Mouse (Mus musculus): ENCODE measurements around the gene Prom1. TPM values are rescaled to one million over a fixed set of nuclear protein-coding genes. Genes with fewer than 3 reads are reported as not detected.

The Prom1 gene
- polyA plus RNA-seq, 1 experiment from 2014 or later = 23.0 TPM

GRCm38 (mm10) chr5:43996162-43996561 lies 105.7 kb downstream of the Prom1 start:
- no peaks in the 10 kb centered on the region for H3K27me3 ChIP-seq (replicated peaks; ENCODE audit: control insufficient read depth, insufficient read depth, low read length)
- ATAC-seq (replicated peaks; ENCODE audit: low FRiP score) = no peak
- WGBS = 44% methylated on average over 4 of the region's 4 CpGs
- no peaks in the 10 kb centered on the region for H3K4me1 ChIP-seq (replicated peaks; ENCODE audit: control insufficient read depth, insufficient read depth, low read length)
- DNase-seq (ENCODE audit: low spot score) = no peak
- no peak overlapping the region for H3K4me3 ChIP-seq (ENCODE audit: low read depth, low read length)
- H3K27ac ChIP-seq (ENCODE audit: low read depth, low read length) = no peak overlapping the region
- no peaks in the 10 kb centered on the region for H3K9me3 ChIP-seq (ENCODE audit: control insufficient read depth, low read length)
- H3K4me2 ChIP-seq = no peak overlapping the region
- no peak overlapping the region for H3K9ac ChIP-seq (ENCODE audit: low read depth, low read length)
- no peaks in the 10 kb centered on the region for H3K36me3 ChIP-seq (ENCODE audit: control insufficient read depth, insufficient read depth, low read length)

DNA sequence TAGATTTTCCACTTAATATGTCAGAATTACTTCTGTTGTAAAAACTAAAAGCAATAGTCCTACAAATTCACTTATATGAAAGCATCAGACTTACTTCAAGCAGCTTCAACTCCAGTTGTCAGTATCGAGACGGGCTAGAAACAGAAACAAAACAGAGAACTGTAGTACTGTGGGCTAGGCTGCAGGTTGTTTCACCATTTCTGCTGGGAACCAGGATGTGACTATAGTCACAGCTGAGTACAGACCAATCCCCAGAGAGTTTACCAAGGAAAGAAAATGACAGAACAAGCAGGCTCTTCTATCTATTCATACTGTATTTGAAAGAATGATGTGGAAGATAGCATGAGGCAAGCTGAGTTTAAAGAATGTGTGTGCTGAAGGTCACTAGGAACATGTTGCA lies 106.9 kb downstream of the Prom1 start:
- no peaks in the 10 kb centered on the region for H3K27me3 ChIP-seq (replicated peaks; ENCODE audit: control insufficient read depth, insufficient read depth, low read length)
- H3K4me3 ChIP-seq (ENCODE audit: low read depth, low read length) = no peak overlapping the region
- ATAC-seq (replicated peaks; ENCODE audit: low FRiP score) (no peak), DNase-seq (ENCODE audit: low spot score) (no peak)
- no peaks in the 10 kb centered on the region for H3K4me1 ChIP-seq (replicated peaks; ENCODE audit: control insufficient read depth, insufficient read depth, low read length)
- H3K36me3 ChIP-seq (ENCODE audit: control insufficient read depth, insufficient read depth, low read length) = no peaks in the 10 kb centered on the region
- no peak overlapping the region for H3K9ac ChIP-seq (ENCODE audit: low read depth, low read length)
- no peak overlapping the region for H3K4me2 ChIP-seq
- H3K27ac ChIP-seq (ENCODE audit: low read depth, low read length) = no peak overlapping the region
- 76% methylated on average over 2 of the region's 2 CpGs for WGBS
- H3K9me3 ChIP-seq (ENCODE audit: control insufficient read depth, low read length) = no peaks in the 10 kb centered on the region

DNA sequence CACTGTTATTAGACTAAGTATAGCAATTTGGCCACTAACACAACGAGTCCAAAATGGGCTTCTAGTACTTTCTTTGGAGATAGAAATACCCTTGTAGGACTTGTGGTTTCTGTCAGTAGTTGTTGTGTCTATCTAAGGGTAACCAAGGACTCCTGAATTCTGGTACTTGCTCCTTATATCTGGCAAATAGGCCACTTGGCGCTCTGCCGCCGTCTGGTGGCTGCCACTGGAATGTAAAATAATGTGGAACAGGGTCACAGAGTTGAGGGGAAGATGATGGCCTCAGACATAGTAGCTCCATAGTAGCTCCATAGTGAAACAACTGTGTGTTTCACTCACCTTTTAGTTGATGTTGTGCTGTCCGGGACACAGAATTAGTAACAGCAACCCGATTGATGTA lies 111.5 kb downstream of the Prom1 start:
- Histone ChIP-seq H3K9me3 (ENCODE audit: control insufficient read depth, low read length) (no peaks in the 10 kb centered on the region), H3K36me3 (ENCODE audit: control insufficient read depth, insufficient read depth, low read length) (no peaks in the 10 kb centered on the region), H3K4me2 (no peak overlapping the region), H3K4me3 (ENCODE audit: low read depth, low read length) (no peak overlapping the region), H3K27ac (ENCODE audit: low read depth, low read length) (no peak overlapping the region), H3K27me3 (replicated peaks; ENCODE audit: control insufficient read depth, insufficient read depth, low read length) (no peaks in the 10 kb centered on the region), H3K4me1 (replicated peaks; ENCODE audit: control insufficient read depth, insufficient read depth, low read length) (no peaks in the 10 kb centered on the region), H3K9ac (ENCODE audit: low read depth, low read length) (no peak overlapping the region)
- no peak for ATAC-seq (replicated peaks; ENCODE audit: low FRiP score)
- DNase-seq (ENCODE audit: low spot score) = no peak
- 48% methylated on average over 6 of the region's 6 CpGs for WGBS

DNA sequence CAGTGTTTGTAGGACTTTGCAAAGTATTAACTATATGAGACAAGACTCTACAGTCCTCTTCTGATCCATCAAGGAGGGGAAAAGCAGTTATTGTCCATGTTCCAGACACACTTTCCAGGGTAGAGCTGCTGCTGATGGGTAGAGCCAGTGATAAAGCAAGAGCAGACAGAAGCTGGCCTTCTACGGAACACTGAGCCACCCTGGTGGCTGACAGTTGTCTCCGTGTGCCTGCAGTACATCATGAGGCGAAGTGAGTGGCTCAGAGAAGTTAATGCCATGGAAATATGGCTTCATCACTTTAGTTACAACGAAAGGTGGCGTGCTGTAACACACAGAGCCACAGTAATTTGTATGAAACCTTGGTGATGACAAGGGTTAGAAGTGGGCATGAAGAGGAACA lies 112.8 kb downstream of the Prom1 start:
- Histone ChIP-seq H3K9ac (ENCODE audit: low read depth, low read length) (no peak overlapping the region), H3K9me3 (ENCODE audit: control insufficient read depth, low read length) (no peaks in the 10 kb centered on the region), H3K4me1 (replicated peaks; ENCODE audit: control insufficient read depth, insufficient read depth, low read length) (no peaks in the 10 kb centered on the region), H3K27ac (ENCODE audit: low read depth, low read length) (no peak overlapping the region), H3K27me3 (replicated peaks; ENCODE audit: control insufficient read depth, insufficient read depth, low read length) (no peaks in the 10 kb centered on the region), H3K4me2 (no peak overlapping the region), H3K4me3 (ENCODE audit: low read depth, low read length) (no peak overlapping the region), H3K36me3 (ENCODE audit: control insufficient read depth, insufficient read depth, low read length) (no peaks in the 10 kb centered on the region)
- 68% methylated on average over 5 of the region's 5 CpGs for WGBS
- no peak for ATAC-seq (replicated peaks; ENCODE audit: low FRiP score)
- DNase-seq (ENCODE audit: low spot score) = no peak

DNA sequence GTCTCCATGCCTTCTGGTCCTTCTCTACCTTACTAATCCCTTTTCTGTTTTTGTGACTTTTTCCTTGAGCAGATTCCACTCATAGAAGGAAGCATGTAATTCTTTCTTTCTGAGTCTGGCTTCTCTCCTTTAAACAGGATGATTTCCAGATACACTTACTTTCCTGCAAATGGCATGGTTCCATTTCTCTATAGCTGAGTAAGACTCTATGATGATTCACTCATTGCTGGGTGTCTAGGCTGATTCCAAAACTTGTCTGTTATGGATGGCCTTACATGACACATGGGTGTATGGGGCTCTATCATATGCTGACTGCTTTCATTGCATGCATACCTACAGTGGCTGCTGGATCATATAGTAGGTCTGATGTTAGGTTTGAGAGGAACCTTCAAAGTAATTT lies 115.6 kb downstream of the Prom1 start:
- DNase-seq (ENCODE audit: low spot score) (no peak), ATAC-seq (replicated peaks; ENCODE audit: low FRiP score) (no peak)
- no peak overlapping the region for H3K4me3 ChIP-seq (ENCODE audit: low read depth, low read length)
- H3K27me3 ChIP-seq (replicated peaks; ENCODE audit: control insufficient read depth, insufficient read depth, low read length) = no peaks in the 10 kb centered on the region
- H3K4me1 ChIP-seq (replicated peaks; ENCODE audit: control insufficient read depth, insufficient read depth, low read length) = no peaks in the 10 kb centered on the region
- no peak overlapping the region for H3K27ac ChIP-seq (ENCODE audit: low read depth, low read length)
- H3K9me3 ChIP-seq (ENCODE audit: control insufficient read depth, low read length) = no peaks in the 10 kb centered on the region
- no peak overlapping the region for H3K9ac ChIP-seq (ENCODE audit: low read depth, low read length)
- H3K4me2 ChIP-seq = no peak overlapping the region
- H3K36me3 ChIP-seq (ENCODE audit: control insufficient read depth, insufficient read depth, low read length) = no peaks in the 10 kb centered on the region

DNA sequence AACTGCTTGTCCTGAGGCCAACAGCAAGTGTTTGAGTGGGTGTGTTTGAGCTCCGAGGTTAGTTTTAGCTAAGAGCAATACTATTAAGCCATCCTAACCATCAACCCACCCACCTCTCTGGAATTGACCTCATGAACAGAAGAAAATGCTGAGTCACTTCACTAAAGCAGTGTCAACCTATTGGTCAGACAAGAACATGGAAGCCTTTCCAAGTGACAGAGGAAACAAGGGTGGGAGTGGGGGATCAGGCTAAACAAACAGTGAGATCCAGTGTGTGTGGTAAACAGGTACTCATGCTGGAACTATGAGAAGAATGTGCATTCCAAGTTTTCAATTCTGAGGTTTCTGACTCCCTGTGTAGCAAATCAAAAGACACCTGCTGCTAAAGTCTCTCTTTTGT lies 118.9 kb downstream of the Prom1 start:
- H3K27me3 ChIP-seq (replicated peaks; ENCODE audit: control insufficient read depth, insufficient read depth, low read length) = no peaks in the 10 kb centered on the region
- no peak for ATAC-seq (replicated peaks; ENCODE audit: low FRiP score)
- 66% methylated on average over 1 of the region's 1 CpGs for WGBS
- DNase-seq (ENCODE audit: low spot score) = no peak
- no peak overlapping the region for H3K9ac ChIP-seq (ENCODE audit: low read depth, low read length)
- no peaks in the 10 kb centered on the region for H3K36me3 ChIP-seq (ENCODE audit: control insufficient read depth, insufficient read depth, low read length)
- no peak overlapping the region for H3K4me2 ChIP-seq
- no peak overlapping the region for H3K27ac ChIP-seq (ENCODE audit: low read depth, low read length)
- H3K4me1 ChIP-seq (replicated peaks; ENCODE audit: control insufficient read depth, insufficient read depth, low read length) = no peaks in the 10 kb centered on the region
- H3K9me3 ChIP-seq (ENCODE audit: control insufficient read depth, low read length) = no peaks in the 10 kb centered on the region
- H3K4me3 ChIP-seq (ENCODE audit: low read depth, low read length) = no peak overlapping the region

- ATAC-seq (replicated peaks; ENCODE audit: low FRiP score) (no peak), DNase-seq (ENCODE audit: low spot score) (no peak)
- Histone ChIP-seq H3K4me3 (ENCODE audit: low read depth, low read length) (no peak within 1 kb of the TSS), H3K9ac (ENCODE audit: low read depth, low read length) (no peak within 1 kb of the TSS), H3K27ac (ENCODE audit: low read depth, low read length) (no peak within 1 kb of the TSS), H3K4me1 (replicated peaks; ENCODE audit: control insufficient read depth, insufficient read depth, low read length) (no peaks in the 10 kb centered on the region), H3K9me3 (ENCODE audit: control insufficient read depth, low read length) (no peaks in the 10 kb centered on the region), H3K27me3 (replicated peaks; ENCODE audit: control insufficient read depth, insufficient read depth, low read length) (no peaks in the 10 kb centered on the region), H3K36me3 (ENCODE audit: control insufficient read depth, insufficient read depth, low read length) (no peaks in the 10 kb centered on the region), H3K4me2 (no peak within 1 kb of the TSS)
- 54% methylated on average over 4 of the region's 4 CpGs for WGBS
Observed at GRCm38 (mm10) chr5:43981620-43982019, 120.2 kb downstream of the Prom1 start, which contains the start of gene Fgfbp1. Gene Fgfbp1 (minus strand): TSS chr5:43981779.

- H3K4me1 ChIP-seq (replicated peaks; ENCODE audit: control insufficient read depth, insufficient read depth, low read length) = no peaks in the 10 kb centered on the region
- WGBS = 62% methylated on average over 2 of the region's 2 CpGs
- no peak overlapping the region for H3K27ac ChIP-seq (ENCODE audit: low read depth, low read length)
- no peak overlapping the region for H3K4me2 ChIP-seq
- no peak for ATAC-seq (replicated peaks; ENCODE audit: low FRiP score)
- no peaks in the 10 kb centered on the region for H3K36me3 ChIP-seq (ENCODE audit: control insufficient read depth, insufficient read depth, low read length)
- no peak overlapping the region for H3K4me3 ChIP-seq (ENCODE audit: low read depth, low read length)
- no peak overlapping the region for H3K9ac ChIP-seq (ENCODE audit: low read depth, low read length)
- no peak for DNase-seq (ENCODE audit: low spot score)
- H3K9me3 ChIP-seq (ENCODE audit: control insufficient read depth, low read length) = no peaks in the 10 kb centered on the region
- no peaks in the 10 kb centered on the region for H3K27me3 ChIP-seq (replicated peaks; ENCODE audit: control insufficient read depth, insufficient read depth, low read length)
Observed at GRCm38 (mm10) chr5:43980397-43980796, 121.4 kb downstream of the Prom1 start.

DNA sequence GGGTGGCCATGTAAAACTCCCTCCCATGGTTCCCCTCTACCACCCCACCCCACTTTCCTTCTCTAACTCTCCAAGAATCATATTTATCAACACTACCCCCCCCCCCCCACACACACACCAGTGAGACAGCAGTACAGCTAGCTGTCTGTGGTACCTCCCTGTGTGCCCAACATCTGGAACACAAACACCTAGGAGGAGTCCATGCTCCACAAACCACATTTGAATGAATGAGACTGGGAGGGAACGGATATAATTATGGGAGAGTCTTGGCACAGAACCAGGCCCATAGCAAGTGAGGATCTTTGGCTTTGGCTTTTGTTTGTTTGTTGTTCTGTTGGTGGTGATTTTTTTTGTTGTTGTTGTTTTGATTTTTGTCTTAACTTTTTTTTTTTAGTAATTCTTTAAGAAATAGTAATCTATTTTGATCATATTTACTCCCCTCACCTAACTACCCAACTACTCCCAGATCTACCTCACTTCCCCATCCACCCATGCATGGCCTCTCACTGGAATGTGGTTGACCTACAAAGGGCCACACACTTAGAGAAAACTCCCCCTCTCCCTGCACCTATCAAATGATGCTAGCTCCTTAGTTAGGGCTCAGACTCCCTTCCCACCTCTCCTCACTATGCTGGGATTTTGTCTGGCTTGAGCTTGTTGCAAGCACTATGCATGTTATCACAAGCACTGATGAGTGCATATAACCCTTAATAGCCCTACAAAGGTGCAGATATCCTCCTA lies 124.8 kb downstream of the Prom1 start:
- H3K4me1 ChIP-seq (replicated peaks; ENCODE audit: control insufficient read depth, insufficient read depth, low read length) = no peaks in the 10 kb centered on the region
- WGBS = 85% methylated on average over 1 of the region's 1 CpGs
- H3K9me3 ChIP-seq (ENCODE audit: control insufficient read depth, low read length) = no peaks in the 10 kb centered on the region
- H3K27ac ChIP-seq (ENCODE audit: low read depth, low read length) = no peak overlapping the region
- no peaks in the 10 kb centered on the region for H3K27me3 ChIP-seq (replicated peaks; ENCODE audit: control insufficient read depth, insufficient read depth, low read length)
- H3K4me3 ChIP-seq (ENCODE audit: low read depth, low read length) = no peak overlapping the region
- H3K4me2 ChIP-seq = no peak overlapping the region
- no peak for ATAC-seq (replicated peaks; ENCODE audit: low FRiP score)
- H3K36me3 ChIP-seq (ENCODE audit: control insufficient read depth, insufficient read depth, low read length) = no peaks in the 10 kb centered on the region
- no peak overlapping the region for H3K9ac ChIP-seq (ENCODE audit: low read depth, low read length)
- DNase-seq (ENCODE audit: low spot score) = no peak

Measured in liver, embryonic 11.5 days (tissue).